8 mouse cellular contexts compared by ENCODE assay signal in the genomic region with DNA sequence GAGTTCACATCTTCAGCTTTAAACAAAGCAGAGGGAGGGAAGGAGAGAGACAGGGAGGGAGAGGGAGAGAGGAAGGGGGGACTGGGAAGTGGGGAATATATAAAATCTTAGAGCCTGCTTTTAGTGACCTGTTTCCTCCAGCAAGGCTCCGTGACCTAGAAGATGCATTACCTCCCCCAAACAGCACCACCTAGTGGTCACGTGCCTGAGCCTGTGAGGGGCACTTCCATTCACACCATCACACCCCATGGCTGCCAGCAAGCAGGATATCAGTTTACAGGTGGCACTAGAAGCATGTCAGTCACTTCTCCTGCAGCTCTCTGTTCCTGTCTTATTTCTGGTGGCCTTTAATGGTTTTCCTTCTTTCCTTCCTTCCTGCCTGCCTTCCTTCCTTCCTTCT.
DNase-seq lines count a peak whose midpoint lies in the region; ATAC-seq and TF ChIP-seq lines count a peak whose summit lies in the region.

No protein-coding gene starts in this region.

- WGBS in cerebellum, adult 2 months, result 84% methylated on average over 2 of the region's 2 CpGs
- WGBS in midbrain, postnatal 0 days, result 66% methylated on average over 2 of the region's 2 CpGs
- 68% methylated on average over 2 of the region's 2 CpGs for WGBS in midbrain, embryonic 15.5 days

- H3K4me3 ChIP-seq in cerebellum, adult 2 months (replicated peaks; ENCODE audit: insufficient read depth, low read depth, low read length), result no peak overlapping the region
- H3K4me3 ChIP-seq in midbrain, postnatal 0 days (ENCODE audit: low read depth, low read length), result no peak overlapping the region
- no peak overlapping the region for H3K4me3 ChIP-seq in midbrain, embryonic 15.5 days

- H3K9me3 ChIP-seq in midbrain, postnatal 0 days (ENCODE audit: low read length), result no peaks in the 10 kb centered on the region
- no peaks in the 10 kb centered on the region for H3K9me3 ChIP-seq in midbrain, embryonic 15.5 days

- H3K9ac ChIP-seq in midbrain, postnatal 0 days (replicated peaks; ENCODE audit: low read length, poor library complexity, severe bottlenecking), result no peak overlapping the region
- no peak overlapping the region for H3K9ac ChIP-seq in midbrain, embryonic 15.5 days

- no peak for ATAC-seq in midbrain, postnatal 0 days (ENCODE audit: low FRiP score)
- no peak for ATAC-seq in midbrain, embryonic 15.5 days (replicated peaks)

- no peak overlapping the region for H3K27ac ChIP-seq in cerebellum, adult 2 months (ENCODE audit: insufficient read depth, low read length)
- no peak overlapping the region for H3K27ac ChIP-seq in midbrain, postnatal 0 days (ENCODE audit: low read depth, low read length)
- no peak overlapping the region for H3K27ac ChIP-seq in midbrain, embryonic 15.5 days

- H3K27me3 ChIP-seq in cerebellum, adult 2 months (ENCODE audit: control insufficient read depth, insufficient read depth, low read length), result no peaks in the 10 kb centered on the region
- no peaks in the 10 kb centered on the region for H3K27me3 ChIP-seq in midbrain, postnatal 0 days (ENCODE audit: insufficient read depth, low read length)
- no peaks in the 10 kb centered on the region for H3K27me3 ChIP-seq in midbrain, embryonic 15.5 days (replicated peaks)

- TF ChIP-seq POLR2A in cerebellum, adult 2 months (IDR thresholded peaks at IDR 0.05; ENCODE audit: borderline replicate concordance, insufficient read depth, low read length), result no peak

- TF ChIP-seq CTCF in cerebellum, adult 2 months (IDR thresholded peaks at IDR 0.05; ENCODE audit: borderline replicate concordance, insufficient read depth, low read depth, low read length), result peak; percentile 36; the same call in 1 of the 2 replicates
- peak; percentile 49 for TF ChIP-seq CTCF in midbrain, postnatal 0 days (IDR thresholded peaks at IDR 0.05)

- H3K4me1 ChIP-seq in cerebellum, adult 2 months (ENCODE audit: control insufficient read depth, insufficient read depth, low read length), result peaks cover 14% of the 10 kb centered on the region
- no peaks in the 10 kb centered on the region for H3K4me1 ChIP-seq in midbrain, postnatal 0 days (ENCODE audit: insufficient read depth, low read length)
- no peaks in the 10 kb centered on the region for H3K4me1 ChIP-seq in midbrain, embryonic 15.5 days

- no peak overlapping the region for H3K4me2 ChIP-seq in midbrain, postnatal 0 days (ENCODE audit: low read depth, low read length, poor library complexity, severe bottlenecking)
- H3K4me2 ChIP-seq in midbrain, embryonic 15.5 days, result no peak overlapping the region

- H3K36me3 ChIP-seq in midbrain, postnatal 0 days (ENCODE audit: insufficient read depth, low read length), result peaks cover 3% of the 10 kb centered on the region; the same call in 1 of the 2 replicates
- H3K36me3 ChIP-seq in midbrain, embryonic 15.5 days (replicated peaks), result peaks cover 3% of the 10 kb centered on the region; the same call in 1 of the 2 replicates

- no peak for DNase-seq in cerebellum, adult 2 months
- no peak for DNase-seq in cerebellum, postnatal 36 days
- no peak for DNase-seq in midbrain, postnatal 0 days (ENCODE audit: low spot score)
- peak; percentile 44 for DNase-seq in lung, postnatal 36 days
- peak; percentile 55 to 67 for DNase-seq in thymus, postnatal 36 days
- DNase-seq in ovary, postnatal 14 days (ENCODE audit: low spot score), result no peak
- DNase-seq in neural tube, embryonic 10.5 days (ENCODE audit: extremely low spot score, low spot score), result no peak

Comparison
In these comparisons a context has a peak if more than half of its experiments do, and no peak if none do; other contexts are left out.
1. DNase-seq: peak in lung, postnatal 36 days (single experiment) and thymus, postnatal 36 days (2 of 2); none in cerebellum, adult 2 months (0 of 2), cerebellum, postnatal 36 days (0 of 2), midbrain, postnatal 0 days (single experiment), ovary, postnatal 14 days (single experiment) and neural tube, embryonic 10.5 days (single experiment).